Mouse (Mus musculus) thymus, postnatal 25 days (tissue): ENCODE measurements around the gene Cpxcr1.

Source experiments
- DNase-seq: peaks from one replicate; pipeline ENCODE4 v3.0.0; 2022

Gene Cpxcr1

GRCm38 (mm10) chrX:116448644-116449043 is at the start of gene Cpxcr1:
Gene Cpxcr1 (plus strand): TSS chrX:116448944.
- DNase-seq = no peak
